ENCODE assay signal across 8 mouse cellular contexts in genomic region chr9:120675371-120676150, GRCm38 (mm10).
A peak's percentile ranks its signal among the peaks of the same experiment; 100 is the strongest.
DNase-seq lines count a peak whose midpoint lies in the region; ATAC-seq and TF ChIP-seq lines count a peak whose summit lies in the region.

No protein-coding gene starts in this region.

- DNase-seq in adrenal gland, postnatal 14 days: peak; percentile 24
- no peak for DNase-seq in adrenal gland, postnatal 25 days
- DNase-seq in thymus, postnatal 0 days (ENCODE audit: low spot score): peak; percentile 16
- no peak for DNase-seq in thymus, postnatal 10 days (ENCODE audit: low spot score in 2 of 2)
- DNase-seq in testis, postnatal 14 days (ENCODE audit: low spot score): no peak
- DNase-seq in urinary bladder, postnatal 4 days (ENCODE audit: low spot score in 2 of 2): no peak

- H3K79me2 ChIP-seq in myocyte (ENCODE audit: control insufficient read depth, insufficient read depth): no peaks in the 10 kb centered on the region

- no peaks in the 10 kb centered on the region for H3K36me3 ChIP-seq in kidney, embryonic 16.5 days (ENCODE audit: insufficient read depth, low read length)
- no peaks in the 10 kb centered on the region for H3K36me3 ChIP-seq in myocyte (ENCODE audit: control insufficient read depth, insufficient read depth)

- no peak overlapping the region for H3ac ChIP-seq in myocyte (ENCODE audit: control insufficient read depth, insufficient read length)

- no peak for TF ChIP-seq POLR2A in myocyte (IDR thresholded peaks at IDR 0.05; ENCODE audit: insufficient read length, low read depth)

- peak overlapping the region; percentile 51 for H3K27ac ChIP-seq in kidney, embryonic 16.5 days (ENCODE audit: low read length)

- H3K27me3 ChIP-seq in kidney, embryonic 16.5 days (ENCODE audit: insufficient read depth, low read length): no peaks in the 10 kb centered on the region
- no peaks in the 10 kb centered on the region for H3K27me3 ChIP-seq in myocyte (ENCODE audit: control insufficient read depth, insufficient read depth, insufficient read length)

- peaks cover 38% of the 10 kb centered on the region for H3K4me1 ChIP-seq in kidney, embryonic 16.5 days (ENCODE audit: insufficient read depth, low read length)

- H3K4me2 ChIP-seq in kidney, embryonic 16.5 days (replicated peaks; ENCODE audit: low read depth, low read length): peak overlapping the region; percentile 63
- peak overlapping the region; percentile 45 for H3K4me2 ChIP-seq in myocyte (ENCODE audit: low read depth)

- H3K9ac ChIP-seq in kidney, embryonic 16.5 days (replicated peaks; ENCODE audit: low read length): peak overlapping the region; percentile 37

- ATAC-seq in kidney, embryonic 16.5 days (ENCODE audit: low FRiP score, low TSS enrichment): peak; percentile 65

- no peaks in the 10 kb centered on the region for H3K9me3 ChIP-seq in kidney, embryonic 16.5 days (ENCODE audit: low read length)

- peak overlapping the region; percentile 35 for H3K4me3 ChIP-seq in kidney, embryonic 16.5 days (ENCODE audit: low read length)
- H3K4me3 ChIP-seq in myocyte: no peak overlapping the region

- WGBS in kidney, embryonic 16.5 days: under 1% methylated on average over 18 of the region's 18 CpGs

TF ChIP-seq in myocyte, 11 proteins besides CTCF, POLR2A, EP300 and RAD21:
- TF ChIP-seq POLR2AphosphoS2 (IDR thresholded peaks at IDR 0.05; ENCODE audit: insufficient read length, low read depth) (no peak), MYOD1 (IDR thresholded peaks at IDR 0.05; ENCODE audit: control insufficient read depth in 1 of 3, insufficient read length in 2 of 3, low read depth in 2 of 3) (peak in 1 of 3 experiments; percentile 12), TCF3 (IDR thresholded peaks at IDR 0.05; ENCODE audit: insufficient read length, low read depth) (no peak), E2F4 (IDR thresholded peaks at IDR 0.05; ENCODE audit: insufficient read depth) (no peak), CEBPB (IDR thresholded peaks at IDR 0.05; ENCODE audit: insufficient read depth, poor library complexity, severe bottlenecking) (no peak), USF1 (IDR thresholded peaks at IDR 0.05; ENCODE audit: low read depth) (no peak), MYOG (IDR thresholded peaks at IDR 0.05; ENCODE audit: control insufficient read depth in 1 of 3, insufficient read depth in 1 of 3, insufficient read length in 2 of 3, low read depth in 2 of 3) (peak in 1 of 3 experiments; percentile 24)

Comparison
In these comparisons a context has a peak if more than half of its experiments do, and no peak if none do; other contexts are left out.
1. DNase-seq: peak in adrenal gland, postnatal 14 days (single experiment) and thymus, postnatal 0 days (single experiment); none in adrenal gland, postnatal 25 days (single experiment), thymus, postnatal 10 days (0 of 2), testis, postnatal 14 days (single experiment) and urinary bladder, postnatal 4 days (0 of 2).